Mouse (Mus musculus) ovary, adult 18-20 months (tissue): ENCODE data around the gene Sytl3.

ENCODE experiments used
- DNase-seq: peaks from one replicate; pipeline ENCODE4 v3.0.0; 2022; ENCODE audit warnings: low spot score, mixed read lengths

The Sytl3 gene

DNA sequence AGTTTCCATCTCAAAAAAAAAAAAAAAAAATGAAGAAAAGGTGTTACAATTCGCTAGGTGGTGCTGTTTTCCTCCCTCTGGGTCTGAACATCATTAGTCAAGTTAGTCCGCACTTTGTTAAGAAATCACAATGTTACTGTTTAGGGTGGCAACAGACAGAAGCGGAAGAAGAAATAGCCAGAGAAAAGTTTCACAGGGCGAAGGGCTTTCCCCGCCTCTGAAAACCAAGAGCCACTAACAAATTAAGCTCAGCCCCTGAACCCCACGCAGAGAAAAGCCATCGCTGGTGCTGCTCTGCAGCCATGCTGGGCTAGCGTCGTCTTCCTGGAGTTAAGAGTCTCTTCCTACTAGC, 119.4 kb downstream of the Sytl3 start:
- peak; percentile 13 for DNase-seq

DNA sequence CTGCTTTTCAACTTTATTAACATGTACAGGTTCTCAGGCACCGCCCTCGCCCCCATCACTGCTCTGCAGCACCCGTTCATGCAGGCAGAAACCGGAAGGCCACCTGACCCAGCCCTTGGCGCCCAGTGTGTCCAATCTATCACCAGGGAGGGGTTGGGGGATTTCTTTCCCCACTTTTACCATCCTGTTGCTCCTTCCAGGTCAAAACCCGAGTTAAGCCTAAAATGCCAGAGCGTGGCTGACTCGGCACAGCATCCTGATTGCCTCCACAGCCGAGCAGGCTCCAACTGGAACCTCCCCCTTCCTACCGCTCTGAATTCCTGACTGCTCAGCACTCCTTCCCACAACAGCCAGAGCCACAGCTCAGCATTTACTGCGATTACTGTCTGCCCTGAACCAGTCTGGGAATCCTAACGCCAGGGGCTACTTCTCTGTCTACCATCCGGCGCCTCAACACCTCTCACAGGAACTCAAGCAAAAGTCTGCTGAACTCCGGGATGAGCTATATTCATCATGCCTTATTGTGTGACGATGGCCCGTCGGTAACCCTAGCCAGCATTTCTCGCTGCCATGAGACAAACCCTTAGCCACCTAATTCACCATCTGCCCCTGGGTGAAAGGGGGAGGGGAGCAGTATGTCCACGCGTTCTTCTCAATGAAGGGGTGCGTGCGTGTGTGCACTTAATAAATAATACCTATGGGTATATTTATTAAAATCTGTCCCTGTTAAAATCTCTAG, 120.0 kb downstream of the Sytl3 start:
- peak; percentile 32 for DNase-seq

- no peak for DNase-seq
These were observed 120.7 kb downstream of the Sytl3 start for GRCm38 (mm10) chr17:6779632-6780031.

DNA sequence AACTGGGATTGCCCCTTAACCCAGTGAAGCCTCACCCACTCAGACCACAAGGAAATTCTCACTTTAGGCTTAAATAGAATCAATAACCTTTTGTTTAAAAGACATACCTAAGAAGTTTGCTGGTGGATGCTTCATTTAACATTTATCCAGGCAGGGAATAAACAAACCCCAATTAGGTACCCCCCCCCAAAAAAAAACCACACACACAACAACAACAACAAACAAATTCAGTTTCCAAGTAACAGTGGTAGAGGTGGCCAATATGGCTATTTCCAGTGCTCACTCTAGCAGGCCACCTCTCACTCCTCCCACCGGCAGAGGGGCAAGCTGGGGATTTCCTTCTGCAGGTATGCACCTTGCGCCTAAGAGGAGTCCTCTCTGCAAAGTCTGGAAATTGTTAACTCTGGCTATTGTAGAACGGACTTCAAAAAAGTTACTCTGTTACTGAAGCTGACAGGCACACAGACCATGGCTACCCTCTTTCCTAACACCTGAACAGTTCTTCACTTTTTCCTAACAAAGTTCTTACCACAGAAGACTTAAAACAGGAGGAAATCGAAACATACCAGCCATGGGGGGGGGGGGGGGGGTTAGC, 121.7 kb downstream of the Sytl3 start:
- DNase-seq: no peak

DNA sequence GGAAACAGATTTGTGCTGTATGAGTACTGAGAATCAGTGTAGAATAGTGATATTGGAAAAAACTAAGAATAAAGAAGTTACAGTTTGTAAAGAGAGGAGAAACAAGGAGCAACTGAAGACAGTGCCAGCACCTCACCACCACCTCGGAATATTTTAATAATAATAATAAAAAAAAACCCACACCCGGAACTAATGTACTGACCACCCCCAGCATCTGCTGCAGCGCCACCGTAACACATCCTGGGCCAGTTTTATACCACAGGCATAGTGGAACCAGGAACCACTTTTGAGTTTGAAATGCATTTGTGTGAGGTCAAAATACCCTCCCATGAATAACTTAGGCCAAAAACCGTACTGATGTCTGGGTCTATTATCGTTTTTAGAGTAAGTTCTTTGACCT, 122.4 kb downstream of the Sytl3 start:
- DNase-seq: no peak

- DNase-seq: peak; percentile 20
These were observed 123.2 kb downstream of the Sytl3 start for GRCm38 (mm10) chr17:6782033-6782526.

DNA sequence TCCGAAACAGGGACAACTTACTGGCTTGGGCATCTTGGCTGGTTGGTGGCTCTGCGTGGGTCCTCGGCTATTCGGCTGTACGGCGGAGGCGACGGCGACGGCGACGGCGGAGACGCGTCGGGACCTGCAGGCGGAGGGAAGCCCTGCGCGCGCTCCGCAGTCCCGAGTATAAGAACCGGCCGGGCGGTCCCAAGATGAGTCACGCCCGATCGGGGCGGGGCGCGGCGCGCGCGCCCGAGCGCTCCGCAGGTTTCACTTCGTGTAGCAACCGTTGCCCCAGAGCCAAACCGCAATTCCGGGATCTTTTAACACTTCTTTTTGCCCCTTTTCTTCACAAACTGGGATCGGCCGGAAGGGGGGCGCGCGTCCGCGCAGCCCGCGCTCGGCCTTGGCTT, 123.7 kb downstream of the Sytl3 start, which contains the start of gene Ezr:
Gene Ezr, minus strand, starts transcription at position 174 of the 395 bp plus-strand sequence.
- peak; percentile 80 for DNase-seq

- peak; percentile 23 for DNase-seq
These were observed 124.2 kb downstream of the Sytl3 start for GRCm38 (mm10) chr17:6783006-6783661.

- no peak for DNase-seq
These were observed 125.0 kb downstream of the Sytl3 start for GRCm38 (mm10) chr17:6783756-6784357.

GRCm38 (mm10) chr17:6787241-6787640, 128.3 kb downstream of the Sytl3 start:
- DNase-seq: no peak
